Mouse (Mus musculus) gastrocnemius, postnatal 4 days (tissue): ENCODE measurements around the gene Hapln2. TPM values are rescaled to one million over a fixed set of nuclear protein-coding genes. Genes with fewer than 3 reads are reported as not detected.

Source experiments
- DNase-seq, 2 experiments: peaks; one replicate each; pipeline ENCODE4 v3.0.0; 2021 to 2022; ENCODE audit warnings: low spot score in 2 of 2, mixed read lengths in 2 of 2
- long read RNA-seq, 2 experiments: library from polyadenylated mRNA; stranded (forward); transcript quantifications; one replicate each; pipeline ENCODE4 v2.0.0; 2021
- total RNA-seq, 2 experiments: library from RNA; stranded (reverse); gene quantifications; 2 replicates each; pipeline ENCODE4 v1.2.3; 2021

Gene Hapln2
- under 1 TPM in 1 of 2 experiments, not detected in 1; 0.21 TPM for total RNA-seq
- long read RNA-seq, experiment 1: 0 reads
- long read RNA-seq, experiment 2: 0 reads

- no peak for DNase-seq
Measured at GRCm38 (mm10) chr3:88027434-88028186, at the start of gene Hapln2. Gene Hapln2, minus strand, starts transcription at chr3:88027583.

GRCm38 (mm10) chr3:88074766-88075165 is 47.4 kb upstream of the Hapln2 start:
- DNase-seq: no peak

- no peak for DNase-seq
Measured at GRCm38 (mm10) chr3:88074351-88074750, 47.0 kb upstream of the Hapln2 start.

GRCm38 (mm10) chr3:88073631-88074030 is 46.2 kb upstream of the Hapln2 start:
- DNase-seq: no peak

- peak; percentile 75 to 77 for DNase-seq
Measured at GRCm38 (mm10) chr3:88071783-88072182, 44.4 kb upstream of the Hapln2 start.

GRCm38 (mm10) chr3:88068386-88068785 is 41.0 kb upstream of the Hapln2 start:
- DNase-seq: no peak

- DNase-seq: peak; percentile 80 to 89
Measured at GRCm38 (mm10) chr3:88057902-88058696, 30.7 kb upstream of the Hapln2 start, which contains the start of gene Naxe. Gene Naxe, minus strand, starts transcription at chr3:88058495.

GRCm38 (mm10) chr3:88057030-88057429 is 29.6 kb upstream of the Hapln2 start:
- no peak for DNase-seq

GRCm38 (mm10) chr3:88049532-88049931 is 22.1 kb upstream of the Hapln2 start:
- no peak for DNase-seq

GRCm38 (mm10) chr3:88042661-88043421 is 15.5 kb upstream of the Hapln2 start, which contains the start of gene Gpatch4:
Gene Gpatch4, plus strand, starts transcription at chr3:88043108.
- peak; percentile 43 to 85 for DNase-seq

- no peak for DNase-seq
Measured at GRCm38 (mm10) chr3:88035561-88036293, 8.3 kb upstream of the Hapln2 start.

GRCm38 (mm10) chr3:88033506-88033905 is 6.1 kb upstream of the Hapln2 start:
- no peak for DNase-seq

- no peak for DNase-seq
Measured at GRCm38 (mm10) chr3:88030608-88031395, 3.4 kb upstream of the Hapln2 start.

GRCm38 (mm10) chr3:88026823-88027222 is 560 bp downstream of the Hapln2 start:
- no peak for DNase-seq

GRCm38 (mm10) chr3:88023192-88024074 is 4.0 kb downstream of the Hapln2 start:
- peak in 1 of 2 experiments; percentile 24 for DNase-seq

- DNase-seq: peak; percentile 56 to 81
Measured at GRCm38 (mm10) chr3:88022322-88023191, 4.8 kb downstream of the Hapln2 start.

GRCm38 (mm10) chr3:88010634-88011265 is 16.6 kb downstream of the Hapln2 start:
- DNase-seq: no peak
